Mouse (Mus musculus): ENCODE data around the gene Rtn4rl1.

Gene Rtn4rl1

GRCm38 (mm10) chr11:75304797-75305196 lies 111.2 kb downstream of the Rtn4rl1 start:
- no peak for DNase-seq

DNA sequence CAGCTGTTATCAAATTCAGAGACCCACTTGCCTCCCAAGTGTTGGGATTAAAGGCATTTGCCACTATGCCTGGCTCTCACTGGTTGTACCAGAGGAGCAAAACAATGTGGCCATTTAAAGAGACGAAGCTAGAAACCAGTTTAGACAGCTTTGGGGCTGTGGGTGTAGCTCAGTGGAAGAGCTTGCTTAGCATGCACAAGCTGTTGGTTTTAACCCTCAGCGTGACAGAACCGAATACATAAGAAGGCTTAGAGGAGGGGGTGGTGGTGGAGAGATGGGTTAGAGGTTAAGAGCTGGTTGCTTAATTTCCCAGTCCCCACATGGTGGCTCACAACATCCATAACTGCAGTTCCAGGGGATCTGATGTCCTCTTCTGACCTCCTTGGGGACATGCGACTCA lies 115.1 kb downstream of the Rtn4rl1 start:
- DNase-seq: no peak

GRCm38 (mm10) chr11:75310813-75311212 lies 117.2 kb downstream of the Rtn4rl1 start:
- no peak for DNase-seq

- no peak for DNase-seq
Measured at GRCm38 (mm10) chr11:75311751-75312150, 118.2 kb downstream of the Rtn4rl1 start.

DNA sequence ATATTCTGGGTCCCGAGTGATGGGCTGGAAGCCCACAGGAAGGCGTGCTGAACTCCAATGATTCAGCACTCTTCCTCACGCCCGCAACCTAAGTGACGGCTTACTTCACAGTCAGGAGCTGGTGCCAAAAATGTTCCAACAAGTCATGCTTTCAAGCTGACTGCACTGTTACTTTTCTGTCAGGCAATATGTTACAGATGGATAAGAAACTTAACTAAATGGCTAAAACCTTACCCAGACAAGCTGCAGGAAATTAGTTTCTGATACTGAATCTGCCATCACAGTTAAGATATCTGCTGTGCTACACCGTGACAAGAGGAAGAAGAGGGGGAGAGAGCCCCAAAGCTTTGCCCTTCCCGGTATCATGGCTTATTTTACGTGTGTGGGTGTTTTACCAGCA lies 120.3 kb downstream of the Rtn4rl1 start:
- DNase-seq: no peak
